Mouse (Mus musculus): Measurements from ENCODE around the gene Rpl3l. TPM values are rescaled to one million over a fixed set of nuclear protein-coding genes. Genes with fewer than 3 reads are reported as not detected.

Gene Rpl3l
- polyA plus RNA-seq, 1 experiment from 2014 or later: 1.6 TPM

Other genes starting within 250 kb of the Rpl3l start
- gene Mlst8, start 248.7 kb upstream of the Rpl3l start, polyA plus RNA-seq (2015; fragmentation: Nextera tagmentation; extraction: Ambion mirVana): 18.6 and 19.2 TPM in 2 replicates
- 0.10 and 0.19 TPM in 2 replicates for gene Caskin1, start 239.2 kb upstream of the Rpl3l start, polyA plus RNA-seq (2015; fragmentation: Nextera tagmentation; extraction: Ambion mirVana)
- gene Traf7, start 199.9 kb upstream of the Rpl3l start, polyA plus RNA-seq (2015; fragmentation: Nextera tagmentation; extraction: Ambion mirVana): 59.9 and 64.3 TPM in 2 replicates
- 1.5 and 2.4 TPM in 2 replicates for gene Rab26, start 193.6 kb upstream of the Rpl3l start, polyA plus RNA-seq (2015; fragmentation: Nextera tagmentation; extraction: Ambion mirVana)
- gene Pkd1, start 178.0 kb upstream of the Rpl3l start, polyA plus RNA-seq (2015; fragmentation: Nextera tagmentation; extraction: Ambion mirVana): 4.6 and 6.4 TPM in 2 replicates
- 25.0 and 26.0 TPM in 2 replicates for gene Tsc2, start 95.2 kb upstream of the Rpl3l start, polyA plus RNA-seq (2015; fragmentation: Nextera tagmentation; extraction: Ambion mirVana)
- gene Nthl1, start 95.1 kb upstream of the Rpl3l start, polyA plus RNA-seq (2015; fragmentation: Nextera tagmentation; extraction: Ambion mirVana): 8.2 and 10.4 TPM in 2 replicates
- 11.3 and 11.9 TPM in 2 replicates for gene Slc9a3r2, start 77.5 kb upstream of the Rpl3l start, polyA plus RNA-seq (2015; fragmentation: Nextera tagmentation; extraction: Ambion mirVana)
- 0.21 TPM in 1 of 2 replicates, not detected in the other for gene Npw, start 69.4 kb upstream of the Rpl3l start, polyA plus RNA-seq (2015; fragmentation: Nextera tagmentation; extraction: Ambion mirVana)
- 11.6 and 14.5 TPM in 2 replicates for gene Zfp598, start 58.1 kb upstream of the Rpl3l start, polyA plus RNA-seq (2015; fragmentation: Nextera tagmentation; extraction: Ambion mirVana)
- 0.09 and 0.13 TPM in 2 replicates for gene Syngr3, start 37.9 kb upstream of the Rpl3l start, polyA plus RNA-seq (2015; fragmentation: Nextera tagmentation; extraction: Ambion mirVana)
- 36.0 and 36.2 TPM in 2 replicates for gene Gfer, start 31.7 kb upstream of the Rpl3l start, polyA plus RNA-seq (2015; fragmentation: Nextera tagmentation; extraction: Ambion mirVana)
- gene Noxo1, start 31.6 kb upstream of the Rpl3l start, polyA plus RNA-seq (2015; fragmentation: Nextera tagmentation; extraction: Ambion mirVana): 2.3 and 3.0 TPM in 2 replicates
- gene Tbl3, start 20.2 kb upstream of the Rpl3l start, polyA plus RNA-seq (2015; fragmentation: Nextera tagmentation; extraction: Ambion mirVana): 65.9 TPM in 2 replicates
- gene Rnf151, start 9.8 kb upstream of the Rpl3l start, polyA plus RNA-seq (2015; fragmentation: Nextera tagmentation; extraction: Ambion mirVana): 0.13 TPM in 1 of 2 replicates, not detected in the other
- 1,372 and 1,374 TPM in 2 replicates for gene Rps2, start 9.7 kb upstream of the Rpl3l start, polyA plus RNA-seq (2015; fragmentation: Nextera tagmentation; extraction: Ambion mirVana)
- gene Ndufb10, start 3.3 kb upstream of the Rpl3l start, polyA plus RNA-seq (2015; fragmentation: Nextera tagmentation; extraction: Ambion mirVana): 304 and 335 TPM in 2 replicates
- 48.7 and 53.4 TPM in 2 replicates for gene Msrb1, start 8.8 kb downstream of the Rpl3l start, polyA plus RNA-seq (2015; fragmentation: Nextera tagmentation; extraction: Ambion mirVana)
- 0.25 and 0.40 TPM in 2 replicates for gene Hs3st6, start 25.2 kb downstream of the Rpl3l start, polyA plus RNA-seq (2015; fragmentation: Nextera tagmentation; extraction: Ambion mirVana)
- gene Meiob, start 76.5 kb downstream of the Rpl3l start, polyA plus RNA-seq (2015; fragmentation: Nextera tagmentation; extraction: Ambion mirVana): 0.17 and 0.23 TPM in 2 replicates
- 65.8 and 74.0 TPM in 2 replicates for gene Hagh, start 112.3 kb downstream of the Rpl3l start, polyA plus RNA-seq (2015; fragmentation: Nextera tagmentation; extraction: Ambion mirVana)
- 11.0 and 12.8 TPM in 2 replicates for gene Fahd1, start 122.5 kb downstream of the Rpl3l start, polyA plus RNA-seq (2015; fragmentation: Nextera tagmentation; extraction: Ambion mirVana)
- 2.1 and 2.4 TPM in 2 replicates for gene Igfals, start 138.2 kb downstream of the Rpl3l start, polyA plus RNA-seq (2015; fragmentation: Nextera tagmentation; extraction: Ambion mirVana)
- 109 and 112 TPM in 2 replicates for gene Nubp2, start 158.5 kb downstream of the Rpl3l start, polyA plus RNA-seq (2015; fragmentation: Nextera tagmentation; extraction: Ambion mirVana)
- gene Spsb3, start 158.8 kb downstream of the Rpl3l start, polyA plus RNA-seq (2015; fragmentation: Nextera tagmentation; extraction: Ambion mirVana): 89.2 and 97.8 TPM in 2 replicates
- gene Eme2, start 167.3 kb downstream of the Rpl3l start, polyA plus RNA-seq (2015; fragmentation: Nextera tagmentation; extraction: Ambion mirVana): 19.9 and 24.9 TPM in 2 replicates
- gene Mrps34, start 167.3 kb downstream of the Rpl3l start, polyA plus RNA-seq (2015; fragmentation: Nextera tagmentation; extraction: Ambion mirVana): 128 and 136 TPM in 2 replicates
- 47.7 and 57.2 TPM in 2 replicates for gene Nme3, start 168.7 kb downstream of the Rpl3l start, polyA plus RNA-seq (2015; fragmentation: Nextera tagmentation; extraction: Ambion mirVana)
- 15.3 and 18.3 TPM in 2 replicates for gene Mapk8ip3, start 209.2 kb downstream of the Rpl3l start, polyA plus RNA-seq (2015; fragmentation: Nextera tagmentation; extraction: Ambion mirVana)
- 54.0 and 55.2 TPM in 2 replicates for gene Jpt2, start 232.9 kb downstream of the Rpl3l start, polyA plus RNA-seq (2015; fragmentation: Nextera tagmentation; extraction: Ambion mirVana)